Mouse (Mus musculus) liver, postnatal 0 days (tissue): Measurements from ENCODE around the gene Gpr39. TPM values are rescaled to one million over a fixed set of nuclear protein-coding genes. Genes with fewer than 3 reads are reported as not detected.

Source experiments
- ATAC-seq: fragments of 200-750 bp; cut with Nextera tagmentation; 2 replicates; pipeline ENCODE4 v1.8.0; 2017; ENCODE audit warnings: mild to moderate bottlenecking, moderate library complexity
- DNase-seq: peaks from one replicate; pipeline ENCODE4 v3.0.0-alpha.2; 2016
- H3K27ac ChIP-seq: fragments of 300-500 bp; sonication (generic); 2 replicates; pipeline ENCODE4 v1.5.1; 2014; ENCODE audit warnings: antibody characterized with exemption, moderate library complexity, mild to moderate bottlenecking, low read depth
- H3K27me3 ChIP-seq: fragments of 300-500 bp; sonication (generic); 2 replicates; pipeline ENCODE4 v1.6.1; 2014; ENCODE audit warnings: low read length, control low read depth, mixed read lengths; ENCODE audit not compliant: insufficient read depth
- H3K36me3 ChIP-seq: fragments of 300-500 bp; sonication (generic); replicated peaks from 2 replicates; pipeline ENCODE4 v1.6.1; 2014; ENCODE audit warnings: mild to moderate bottlenecking, control low read depth, low read length, moderate library complexity, mixed read lengths; ENCODE audit not compliant: insufficient read depth
- H3K4me1 ChIP-seq: fragments of 300-500 bp; sonication (generic); 2 replicates; pipeline ENCODE4 v1.6.1; 2014; ENCODE audit warnings: antibody characterized with exemption, mild to moderate bottlenecking, control low read depth; ENCODE audit not compliant: insufficient read depth
- H3K4me2 ChIP-seq: fragments of 300-500 bp; sonication (generic); 2 replicates; pipeline ENCODE4 v1.6.1; 2014; ENCODE audit warnings: low read depth, mild to moderate bottlenecking, low read length, moderate library complexity, mixed read lengths
- H3K4me3 ChIP-seq: fragments of 300-500 bp; sonication (generic); 2 replicates; pipeline ENCODE4 v1.5.1; 2014; ENCODE audit warnings: low read depth, low read length
- H3K9ac ChIP-seq: fragments of 300-500 bp; sonication (generic); replicated peaks from 2 replicates; pipeline ENCODE4 v1.6.1; 2014; ENCODE audit warnings: mild to moderate bottlenecking, moderate library complexity
- H3K9me3 ChIP-seq: fragments of 300-500 bp; sonication (generic); 2 replicates; pipeline ENCODE4 v1.6.1; 2016; ENCODE audit warnings: mild to moderate bottlenecking, control low read depth, low read length, mixed read lengths
- CTCF ChIP-seq: sonication (generic); IDR thresholded peaks from 2 replicates; pipeline ENCODE4 v1.5.1; 2016; ENCODE audit warnings: antibody characterized with exemption, low read depth
- EP300 ChIP-seq: IDR thresholded peaks from 2 replicates; pipeline ENCODE4 v1.6.1; 2016; ENCODE audit warnings: antibody characterized with exemption, low read depth, mild to moderate bottlenecking
- WGBS: fragments of 180-500 bp; shearing (Covaris S2); extraction: QIAGEN DNeasy Blood & Tissue Kit; methylation state at CpG from one replicate; pipeline ENCODE4 v1.1.7; 2014; ENCODE audit not compliant: insufficient replicate concordance; 5-methylcytosine and 5-hydroxymethylcytosine counted together
- polyA plus RNA-seq: library from polyadenylated mRNA; unstranded; fragments of >200 nt; fragmentation: Nextera tagmentation; extraction: Ambion mirVana; gene quantifications from 2 replicates; pipeline ENCODE4 v1.2.1, GENCODE M21; 2015

Gene Gpr39
- polyA plus RNA-seq, 1 experiment from 2014 or later = 3.7 TPM

GRCm38 (mm10) chr1:125702326-125702725 lies 25.5 kb downstream of the Gpr39 start:
- no peak for TF ChIP-seq EP300
- 80% methylated on average over 8 of the region's 8 CpGs for WGBS
- Histone ChIP-seq H3K4me2 (no peak overlapping the region), H3K27me3 (no peaks in the 10 kb centered on the region), H3K9me3 (no peaks in the 10 kb centered on the region), H3K9ac (no peak overlapping the region), H3K27ac (no peak overlapping the region), H3K4me1 (peaks cover 6% of the 10 kb centered on the region), H3K4me3 (no peak overlapping the region), H3K36me3 (no peaks in the 10 kb centered on the region)
- ATAC-seq = no peak
- DNase-seq = no peak

GRCm38 (mm10) chr1:125705412-125705811 lies 28.6 kb downstream of the Gpr39 start:
- peaks cover 6% of the 10 kb centered on the region for H3K4me1 ChIP-seq
- no peaks in the 10 kb centered on the region for H3K27me3 ChIP-seq
- no peaks in the 10 kb centered on the region for H3K36me3 ChIP-seq

GRCm38 (mm10) chr1:125715286-125715685 lies 38.5 kb downstream of the Gpr39 start:
- 0 out of 2 replicates have a peak, but pooled peaks cover 3% of the 10 kb centered on the region for H3K4me1 ChIP-seq
- H3K9ac ChIP-seq = no peak overlapping the region
- no peak overlapping the region for H3K4me3 ChIP-seq
- ATAC-seq (no peak), DNase-seq (no peak)
- WGBS = 70% methylated on average over 3 of the region's 3 CpGs
- TF ChIP-seq CTCF (no peak), EP300 (no peak)
- no peaks in the 10 kb centered on the region for H3K9me3 ChIP-seq
- H3K27ac ChIP-seq = no peak overlapping the region
- no peaks in the 10 kb centered on the region for H3K27me3 ChIP-seq
- H3K36me3 ChIP-seq = no peaks in the 10 kb centered on the region
- H3K4me2 ChIP-seq = no peak overlapping the region

More at GRCm38 (mm10) chr1:125705412-125705811, 28.6 kb downstream of the Gpr39 start:
- no peak for TF ChIP-seq EP300
- TF ChIP-seq CTCF = no peak
- Histone ChIP-seq H3K9ac (no peak overlapping the region), H3K9me3 (no peaks in the 10 kb centered on the region), H3K27ac (no peak overlapping the region), H3K4me2 (no peak overlapping the region), H3K4me3 (no peak overlapping the region)
- no peak for ATAC-seq
- WGBS = 59% methylated on average over 3 of the region's 3 CpGs
- no peak for DNase-seq

- no peak for ATAC-seq
- 40% methylated on average over 6 of the region's 6 CpGs for WGBS
- TF ChIP-seq EP300 (no peak), CTCF (no peak)
- no peak for DNase-seq
- Histone ChIP-seq H3K36me3 (no peaks in the 10 kb centered on the region), H3K4me1 (0 out of 2 replicates have a peak, but pooled peaks cover 3% of the 10 kb centered on the region), H3K4me2 (no peak overlapping the region), H3K27ac (no peak overlapping the region), H3K9me3 (no peaks in the 10 kb centered on the region), H3K9ac (no peak overlapping the region), H3K4me3 (no peak overlapping the region), H3K27me3 (no peaks in the 10 kb centered on the region)
Observed at GRCm38 (mm10) chr1:125716241-125716640, 39.4 kb downstream of the Gpr39 start.

- ATAC-seq = no peak
- no peak overlapping the region for H3K4me2 ChIP-seq
- WGBS = 77% methylated on average over 5 of the region's 5 CpGs
- no peak overlapping the region for H3K9ac ChIP-seq
- H3K9me3 ChIP-seq = no peaks in the 10 kb centered on the region
- no peak for TF ChIP-seq CTCF
- TF ChIP-seq EP300 = no peak
- H3K27me3 ChIP-seq = no peaks in the 10 kb centered on the region
- no peak overlapping the region for H3K4me3 ChIP-seq
- H3K36me3 ChIP-seq = no peaks in the 10 kb centered on the region
- no peak overlapping the region for H3K27ac ChIP-seq
- no peak for DNase-seq
- H3K4me1 ChIP-seq = 0 out of 2 replicates have a peak, but pooled peaks cover 3% of the 10 kb centered on the region
Observed at GRCm38 (mm10) chr1:125717906-125718305, 41.1 kb downstream of the Gpr39 start.

GRCm38 (mm10) chr1:125719127-125719526 lies 42.3 kb downstream of the Gpr39 start:
- H3K4me3 ChIP-seq = no peak overlapping the region
- H3K4me1 ChIP-seq = 0 out of 2 replicates have a peak, but pooled peaks cover 3% of the 10 kb centered on the region
- no peaks in the 10 kb centered on the region for H3K9me3 ChIP-seq
- 77% methylated on average over 6 of the region's 6 CpGs for WGBS
- no peak overlapping the region for H3K4me2 ChIP-seq
- H3K27ac ChIP-seq = no peak overlapping the region
- TF ChIP-seq EP300 (no peak), CTCF (no peak)
- H3K36me3 ChIP-seq = no peaks in the 10 kb centered on the region
- H3K27me3 ChIP-seq = no peaks in the 10 kb centered on the region
- DNase-seq = no peak
- no peak overlapping the region for H3K9ac ChIP-seq
- no peak for ATAC-seq
